Mouse (Mus musculus): ENCODE measurements at regions not wholly inside any gene's neighbourhood (a gene's known extent, or its start where the extent isn't known, plus 50 kb on each side); places are given as distances from the start of the nearest gene placed in this dataset.

GRCm38 (mm10) chr6:52416491-52416890 is 103.2 kb downstream of the Evx1 start:
- ATAC-seq (ENCODE audit: insufficient number of reproducible peaks, low FRiP score) = 0 out of 2 replicates have a peak, but pooled peaks have one; percentile 29
- 37% methylated on average over 3 of the region's 3 CpGs for WGBS
- no peaks in the 10 kb centered on the region for H3K27me3 ChIP-seq (replicated peaks)
- no peak overlapping the region for H3K27ac ChIP-seq (ENCODE audit: poor library complexity, severe bottlenecking)
- peaks cover 4% of the 10 kb centered on the region; the same call in 1 of the 2 replicates for H3K9me3 ChIP-seq (replicated peaks)
- H3K4me1 ChIP-seq (replicated peaks) = peaks cover 11% of the 10 kb centered on the region
- H3K36me3 ChIP-seq = no peaks in the 10 kb centered on the region
- no peak overlapping the region for H3K4me3 ChIP-seq
- no peak overlapping the region for H3K9ac ChIP-seq
- no peak overlapping the region for H3K4me2 ChIP-seq

GRCm38 (mm10) chr6:52417439-52418124 is 104.3 kb downstream of the Evx1 start:
- no peak overlapping the region for H3K4me3 ChIP-seq
- peaks cover 4% of the 10 kb centered on the region; the same call in 1 of the 2 replicates for H3K9me3 ChIP-seq (replicated peaks)
- no peak overlapping the region for H3K27ac ChIP-seq (ENCODE audit: poor library complexity, severe bottlenecking)
- H3K36me3 ChIP-seq = no peaks in the 10 kb centered on the region
- no peak for ATAC-seq (ENCODE audit: insufficient number of reproducible peaks, low FRiP score)
- no peak overlapping the region for H3K4me2 ChIP-seq
- 78% methylated on average over 10 of the region's 10 CpGs for WGBS
- H3K9ac ChIP-seq = no peak overlapping the region
- H3K4me1 ChIP-seq (replicated peaks) = peaks cover 11% of the 10 kb centered on the region
- H3K27me3 ChIP-seq (replicated peaks) = no peaks in the 10 kb centered on the region

GRCm38 (mm10) chr6:52418451-52419170 is 105.3 kb downstream of the Evx1 start:
- Histone ChIP-seq H3K4me1 (replicated peaks) (peaks cover 11% of the 10 kb centered on the region), H3K4me3 (no peak overlapping the region), H3K9ac (no peak overlapping the region), H3K36me3 (no peaks in the 10 kb centered on the region), H3K27ac (ENCODE audit: poor library complexity, severe bottlenecking) (0 out of 2 replicates have a peak overlapping the region, but pooled peaks have one; percentile 18), H3K4me2 (no peak overlapping the region), H3K9me3 (replicated peaks) (peaks cover 4% of the 10 kb centered on the region; the same call in 1 of the 2 replicates), H3K27me3 (replicated peaks) (no peaks in the 10 kb centered on the region)
- no peak for ATAC-seq (ENCODE audit: insufficient number of reproducible peaks, low FRiP score)
- WGBS = 51% methylated on average over 12 of the region's 12 CpGs

- Histone ChIP-seq H3K4me3 (no peak overlapping the region), H3K36me3 (no peaks in the 10 kb centered on the region), H3K27ac (ENCODE audit: poor library complexity, severe bottlenecking) (no peak overlapping the region), H3K27me3 (replicated peaks) (no peaks in the 10 kb centered on the region), H3K4me2 (no peak overlapping the region), H3K4me1 (replicated peaks) (peaks cover 11% of the 10 kb centered on the region), H3K9me3 (replicated peaks) (no peaks in the 10 kb centered on the region), H3K9ac (no peak overlapping the region)
- ATAC-seq (ENCODE audit: insufficient number of reproducible peaks, low FRiP score) = no peak
- 82% methylated on average over 7 of the region's 7 CpGs for WGBS
Measured at GRCm38 (mm10) chr6:52420276-52420970, 107.1 kb downstream of the Evx1 start.

GRCm38 (mm10) chr6:52421771-52422170 is 108.5 kb downstream of the Evx1 start:
- Histone ChIP-seq H3K36me3 (no peaks in the 10 kb centered on the region), H3K27me3 (replicated peaks) (no peaks in the 10 kb centered on the region), H3K4me2 (no peak overlapping the region), H3K4me1 (replicated peaks) (0 out of 2 replicates have a peak, but pooled peaks cover 6% of the 10 kb centered on the region), H3K27ac (ENCODE audit: poor library complexity, severe bottlenecking) (no peak overlapping the region), H3K4me3 (no peak overlapping the region), H3K9me3 (replicated peaks) (no peaks in the 10 kb centered on the region), H3K9ac (no peak overlapping the region)
- no peak for ATAC-seq (ENCODE audit: insufficient number of reproducible peaks, low FRiP score)
- WGBS = 81% methylated on average over 6 of the region's 6 CpGs

GRCm38 (mm10) chr6:52422686-52423085 is 109.4 kb downstream of the Evx1 start:
- H3K4me1 ChIP-seq (replicated peaks) = 0 out of 2 replicates have a peak, but pooled peaks cover 6% of the 10 kb centered on the region
- no peak overlapping the region for H3K9ac ChIP-seq
- no peaks in the 10 kb centered on the region for H3K9me3 ChIP-seq (replicated peaks)
- H3K4me3 ChIP-seq = no peak overlapping the region
- no peak for ATAC-seq (ENCODE audit: insufficient number of reproducible peaks, low FRiP score)
- no peak overlapping the region for H3K27ac ChIP-seq (ENCODE audit: poor library complexity, severe bottlenecking)
- H3K36me3 ChIP-seq = no peaks in the 10 kb centered on the region
- H3K4me2 ChIP-seq = no peak overlapping the region
- no peaks in the 10 kb centered on the region for H3K27me3 ChIP-seq (replicated peaks)
- WGBS = 87% methylated on average over 10 of the region's 10 CpGs

GRCm38 (mm10) chr6:52423581-52424107 is 110.3 kb downstream of the Evx1 start:
- Histone ChIP-seq H3K27me3 (replicated peaks) (no peaks in the 10 kb centered on the region), H3K9me3 (replicated peaks) (no peaks in the 10 kb centered on the region), H3K27ac (ENCODE audit: poor library complexity, severe bottlenecking) (no peak overlapping the region), H3K4me2 (no peak overlapping the region), H3K9ac (no peak overlapping the region), H3K36me3 (no peaks in the 10 kb centered on the region), H3K4me3 (no peak overlapping the region), H3K4me1 (replicated peaks) (peaks cover 3% of the 10 kb centered on the region; the same call in 1 of the 2 replicates)
- ATAC-seq (ENCODE audit: insufficient number of reproducible peaks, low FRiP score) = no peak
- 68% methylated on average over 7 of the region's 7 CpGs for WGBS

GRCm38 (mm10) chr6:52424440-52424839 is 111.1 kb downstream of the Evx1 start:
- no peaks in the 10 kb centered on the region for H3K36me3 ChIP-seq
- no peak for ATAC-seq (ENCODE audit: insufficient number of reproducible peaks, low FRiP score)
- no peaks in the 10 kb centered on the region for H3K9me3 ChIP-seq (replicated peaks)
- no peak overlapping the region for H3K4me3 ChIP-seq
- no peak overlapping the region for H3K27ac ChIP-seq (ENCODE audit: poor library complexity, severe bottlenecking)
- no peak overlapping the region for H3K4me2 ChIP-seq
- 80% methylated on average over 5 of the region's 5 CpGs for WGBS
- no peaks in the 10 kb centered on the region for H3K27me3 ChIP-seq (replicated peaks)
- no peak overlapping the region for H3K9ac ChIP-seq
- peaks cover 3% of the 10 kb centered on the region; the same call in 1 of the 2 replicates for H3K4me1 ChIP-seq (replicated peaks)

- no peak overlapping the region for H3K4me2 ChIP-seq
- H3K27me3 ChIP-seq (replicated peaks) = no peaks in the 10 kb centered on the region
- H3K36me3 ChIP-seq = no peaks in the 10 kb centered on the region
- no peak overlapping the region for H3K4me3 ChIP-seq
- H3K9me3 ChIP-seq (replicated peaks) = no peaks in the 10 kb centered on the region
- no peak overlapping the region for H3K27ac ChIP-seq (ENCODE audit: poor library complexity, severe bottlenecking)
- no peak overlapping the region for H3K9ac ChIP-seq
- ATAC-seq (ENCODE audit: insufficient number of reproducible peaks, low FRiP score) = no peak
- 87% methylated on average over 4 of the region's 4 CpGs for WGBS
- peaks cover 3% of the 10 kb centered on the region; the same call in 1 of the 2 replicates for H3K4me1 ChIP-seq (replicated peaks)
Measured at GRCm38 (mm10) chr6:52425082-52425481, 111.8 kb downstream of the Evx1 start.

GRCm38 (mm10) chr6:52428489-52429203 is 115.3 kb downstream of the Evx1 start:
- H3K27ac ChIP-seq (ENCODE audit: poor library complexity, severe bottlenecking) = no peak overlapping the region

More at GRCm38 (mm10) chr6:52428489-52429203, 115.3 kb downstream of the Evx1 start:
- H3K9ac ChIP-seq = no peak overlapping the region
- H3K36me3 ChIP-seq = no peaks in the 10 kb centered on the region
- H3K4me2 ChIP-seq = no peak overlapping the region
- H3K4me3 ChIP-seq = no peak overlapping the region
- no peaks in the 10 kb centered on the region for H3K9me3 ChIP-seq (replicated peaks)
- 51% methylated on average over 11 of the region's 11 CpGs for WGBS
- peaks cover 3% of the 10 kb centered on the region; the same call in 1 of the 2 replicates for H3K4me1 ChIP-seq (replicated peaks)
- H3K27me3 ChIP-seq (replicated peaks) = no peaks in the 10 kb centered on the region
- no peak for ATAC-seq (ENCODE audit: insufficient number of reproducible peaks, low FRiP score)
